In the genomic region with DNA sequence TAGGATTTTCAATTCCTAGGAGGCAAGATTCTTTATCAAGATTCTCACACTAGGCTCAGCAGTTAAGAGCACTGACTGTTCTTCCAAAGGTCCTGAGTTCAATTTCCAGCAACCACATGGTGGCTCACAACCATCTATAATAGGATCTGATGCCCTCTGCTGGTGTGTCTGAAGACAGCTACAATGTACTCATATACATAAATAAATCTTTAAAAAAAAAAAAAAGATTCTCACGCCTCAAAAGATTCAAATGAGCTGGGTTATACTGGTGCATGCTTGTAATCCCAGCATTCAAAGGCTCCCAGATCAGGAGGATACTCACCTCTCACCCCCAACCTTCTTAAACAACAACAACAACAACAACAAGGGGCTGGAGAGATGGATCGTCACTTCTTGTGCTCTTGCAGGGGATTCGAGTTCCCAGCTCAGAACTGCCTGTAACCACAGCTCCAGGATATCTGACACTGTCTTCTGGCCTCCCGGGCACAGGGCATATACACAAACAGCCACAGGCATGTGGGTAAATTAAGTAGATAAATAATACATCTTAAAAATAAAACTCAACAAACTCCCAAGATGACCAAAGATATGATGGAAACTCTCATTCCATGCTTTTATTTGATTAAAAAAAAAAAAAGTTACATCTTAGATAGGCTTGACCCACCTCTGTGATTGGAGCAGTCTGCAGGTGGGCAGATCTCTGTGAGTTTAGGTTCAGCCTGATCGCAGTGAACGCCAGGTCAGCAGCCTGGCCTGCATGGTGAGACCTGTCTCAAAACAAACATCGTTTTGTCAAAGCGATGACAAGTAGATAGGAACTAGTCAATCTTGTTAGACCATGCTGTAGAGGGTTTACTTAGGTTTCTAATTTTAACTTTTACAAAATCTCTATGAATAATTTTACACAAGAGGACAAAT, we compare ENCODE assay signal across 25 mouse cellular contexts. TPM values are rescaled to one million over a fixed set of nuclear protein-coding genes. Genes with fewer than 3 reads are reported as not detected.
DNase-seq lines count a peak whose midpoint lies in the region; ATAC-seq and TF ChIP-seq lines count a peak whose summit lies in the region.
"Had no signal": no experiment of that assay in that cellular context is flagged by ENCODE, and none has a peak within 500 bp of the region (broad histone marks: within the 10 kb centered on the region; RNA-seq: fewer than 3 reads in every experiment).

No protein-coding gene starts in this region.

- ATAC-seq in megakaryocyte, adult 5-6 weeks (ENCODE audit: poor library complexity, severe bottlenecking) = no peak
- no peak for ATAC-seq in stomach, postnatal 0 days (ENCODE audit: low FRiP score, low TSS enrichment)
- ATAC-seq: activated CD4-positive, CD25-positive, alpha-beta regulatory T cell, adult 4 months; forebrain, embryonic 14.5 days; midbrain, embryonic 15.5 days had no signal

- TF ChIP-seq EP300 in stomach, postnatal 0 days (optimal IDR thresholded peaks at IDR 0.05) = no peak

- no peak overlapping the region for H3K27ac ChIP-seq in layer of hippocampus, adult 2 months
- no peak overlapping the region for H3K27ac ChIP-seq in stomach, postnatal 0 days (replicated peaks)
- H3K27ac ChIP-seq: embryonic facial prominence, embryonic 13.5 days; limb, embryonic 12.5 days; midbrain, embryonic 15.5 days; neural tube, embryonic 12.5 days had no signal

- intact Hi-C loops in heart, postnatal 36 days (cut with DNase I) = no loop called here

- DNase-seq in heart, adult 11 months = peak; percentile 70
- DNase-seq in heart, postnatal 36 days = no peak
- DNase-seq in layer of hippocampus, adult 2 months (ENCODE audit: low spot score in 2 of 2) = no peak
- DNase-seq in layer of hippocampus, adult 9-10 months (ENCODE audit: low spot score) = no peak
- no peak for DNase-seq in stomach, postnatal 0 days (ENCODE audit: low spot score)
- no peak for DNase-seq in adipocyte (ENCODE audit: low spot score)
- DNase-seq: adrenal gland, postnatal 14 days; cerebellum, adult 2 months; cerebellum, postnatal 36 days; embryo, embryonic 11 days; gastrocnemius, adult 2 months; kidney, adult 11 months; lung, postnatal 10 days; right cerebral cortex, postnatal 14 days had no signal

- peak; percentile 43 for TF ChIP-seq CTCF in layer of hippocampus, adult 2 months (conservative IDR thresholded peaks at IDR 0.05)
- TF ChIP-seq CTCF in stomach, postnatal 0 days (IDR thresholded peaks at IDR 0.05; ENCODE audit: low read depth) = peak; percentile 18; the same call in 1 of the 2 replicates

- 57% methylated on average over 8 of the region's 8 CpGs for WGBS in stomach, postnatal 0 days

- H3K27me3 ChIP-seq in megakaryocyte, embryonic 14.5 days (replicated peaks) = no peaks in the 10 kb centered on the region
- no peaks in the 10 kb centered on the region for H3K27me3 ChIP-seq in stomach, postnatal 0 days (ENCODE audit: control insufficient read depth, insufficient read depth, low read length)
- H3K27me3 ChIP-seq: embryonic facial prominence, embryonic 13.5 days; limb, embryonic 12.5 days; midbrain, embryonic 15.5 days; neural tube, embryonic 12.5 days had no signal

- no peak overlapping the region for H3K4me3 ChIP-seq in layer of hippocampus, adult 2 months
- H3K4me3 ChIP-seq in megakaryocyte, embryonic 14.5 days (replicated peaks) = peak overlapping the region; percentile 42
- no peak overlapping the region for H3K4me3 ChIP-seq in stomach, postnatal 0 days (ENCODE audit: low read depth, low read length)
- H3K4me3 ChIP-seq: erythroblast, embryonic 14.5 days had no signal

- H3K4me2 ChIP-seq in stomach, postnatal 0 days (replicated peaks; ENCODE audit: low read depth) = no peak overlapping the region

- no peaks in the 10 kb centered on the region for H3K9me3 ChIP-seq in megakaryocyte, embryonic 14.5 days
- no peaks in the 10 kb centered on the region for H3K9me3 ChIP-seq in stomach, postnatal 0 days (ENCODE audit: control insufficient read depth, low read length)
- H3K9me3 ChIP-seq: embryonic facial prominence, embryonic 13.5 days; G1E; limb, embryonic 12.5 days; midbrain, embryonic 15.5 days; neural tube, embryonic 12.5 days had no signal

- H3K4me1 ChIP-seq in megakaryocyte, embryonic 14.5 days = peaks cover 45% of the 10 kb centered on the region
- H3K4me1 ChIP-seq in stomach, postnatal 0 days (replicated peaks; ENCODE audit: control insufficient read depth, insufficient read depth) = peaks cover 3% of the 10 kb centered on the region

- H3K36me3 ChIP-seq in megakaryocyte, embryonic 14.5 days (replicated peaks; ENCODE audit: low read length) = no peaks in the 10 kb centered on the region
- H3K36me3 ChIP-seq in stomach, postnatal 0 days (ENCODE audit: control insufficient read depth, insufficient read depth, low read length) = no peaks in the 10 kb centered on the region
- H3K36me3 ChIP-seq: limb, embryonic 12.5 days; midbrain, embryonic 15.5 days; neural tube, embryonic 12.5 days had no signal

- H3K9ac ChIP-seq in stomach, postnatal 0 days (ENCODE audit: low read length) = no peak overlapping the region
- H3K9ac ChIP-seq: limb, embryonic 12.5 days had no signal

RNA-seq across cellular contexts. Expression of a gene that starts 1.7 kb away (rescaled TPM):
- total RNA-seq in heart, postnatal 36 days (2021) = 10 to 100 TPM; 13.6 to 14.1 TPM
- total RNA-seq in layer of hippocampus, adult 2 months (2021) = 100 to 1,000 TPM; 169 TPM
- 3.1 and 3.2 TPM in 2 replicates for polyA plus RNA-seq in megakaryocyte, embryonic 14.5 days (2012; ENCODE audit: insufficient read depth, low replicate concordance)
- 10.3 and 12.2 TPM in 2 replicates for total RNA-seq in megakaryocyte, adult 5-6 weeks (2015)
- 17.7 and 20.7 TPM in 2 replicates for total RNA-seq in megakaryocyte, adult 5-6 weeks (2017)
- polyA plus RNA-seq in stomach, postnatal 0 days (2015; fragmentation: Nextera tagmentation; extraction: Ambion mirVana) = 9.8 and 10.3 TPM in 2 replicates

RNA-seq across cellular contexts. Expression of a gene that starts 8.9 kb away (rescaled TPM):
- 10 to 100 TPM; 23.3 TPM for total RNA-seq in heart, postnatal 36 days (2021)
- total RNA-seq in layer of hippocampus, adult 2 months (2021) = 10 to 100 TPM; 29.2 to 30.3 TPM
- 6.4 and 54.3 TPM in 2 replicates for polyA plus RNA-seq in megakaryocyte, embryonic 14.5 days (2012; ENCODE audit: insufficient read depth, low replicate concordance)
- 74.1 and 86.4 TPM in 2 replicates for total RNA-seq in megakaryocyte, adult 5-6 weeks (2015)
- total RNA-seq in megakaryocyte, adult 5-6 weeks (2017) = 56.8 and 60.0 TPM in 2 replicates
- polyA plus RNA-seq in stomach, postnatal 0 days (2015; fragmentation: Nextera tagmentation; extraction: Ambion mirVana) = 34.5 and 34.9 TPM in 2 replicates

RNA-seq across cellular contexts. Expression of a gene that starts 35.4 kb away (rescaled TPM):
- total RNA-seq in heart, postnatal 36 days (2021) = under 1 TPM in 1 of 2 experiments, not detected in 1; 0.38 TPM
- under 1 TPM; 0.31 to 0.42 TPM for total RNA-seq in layer of hippocampus, adult 2 months (2021)
- not detected in 2 replicates for polyA plus RNA-seq in megakaryocyte, embryonic 14.5 days (2012; ENCODE audit: insufficient read depth, low replicate concordance)
- 14.6 and 57.2 TPM in 2 replicates for total RNA-seq in megakaryocyte, adult 5-6 weeks (2015)
- 9.2 and 29.6 TPM in 2 replicates for total RNA-seq in megakaryocyte, adult 5-6 weeks (2017)
- 0.08 TPM in 1 of 2 replicates, not detected in the other for polyA plus RNA-seq in stomach, postnatal 0 days (2015; fragmentation: Nextera tagmentation; extraction: Ambion mirVana)
- total RNA-seq: G1E had no signal
- polyA plus RNA-seq: embryonic facial prominence, embryonic 13.5 days; erythroblast, embryonic 14.5 days; G1E; hindbrain, embryonic 11.5 days; limb, embryonic 12.5 days had no signal

Comparison
In these comparisons a context has a peak if more than half of its experiments do, and no peak if none do; other contexts are left out.
1. RNA of a gene that starts 1.7 kb away (total RNA-seq): 169 TPM in layer of hippocampus, adult 2 months; 10.3 to 20.7 TPM in megakaryocyte, adult 5-6 weeks and 13.6 to 14.1 TPM in heart, postnatal 36 days; every median in the first group is over 4 times any median in the second.
2. RNA of a gene that starts 35.4 kb away (total RNA-seq): 9.2 to 57.2 TPM in megakaryocyte, adult 5-6 weeks; 0.31 to 0.42 TPM in layer of hippocampus, adult 2 months and 0.38 TPM in heart, postnatal 36 days; every median in the first group is over 4 times any median in the second.